Mouse (Mus musculus): ENCODE results near the gene Cldn10.

Gene Cldn10

GRCm38 (mm10) chr14:118864905-118865304 lies 77.2 kb downstream of the Cldn10 start:
- no peak for DNase-seq (ENCODE audit: low spot score in 2 of 2)

DNA sequence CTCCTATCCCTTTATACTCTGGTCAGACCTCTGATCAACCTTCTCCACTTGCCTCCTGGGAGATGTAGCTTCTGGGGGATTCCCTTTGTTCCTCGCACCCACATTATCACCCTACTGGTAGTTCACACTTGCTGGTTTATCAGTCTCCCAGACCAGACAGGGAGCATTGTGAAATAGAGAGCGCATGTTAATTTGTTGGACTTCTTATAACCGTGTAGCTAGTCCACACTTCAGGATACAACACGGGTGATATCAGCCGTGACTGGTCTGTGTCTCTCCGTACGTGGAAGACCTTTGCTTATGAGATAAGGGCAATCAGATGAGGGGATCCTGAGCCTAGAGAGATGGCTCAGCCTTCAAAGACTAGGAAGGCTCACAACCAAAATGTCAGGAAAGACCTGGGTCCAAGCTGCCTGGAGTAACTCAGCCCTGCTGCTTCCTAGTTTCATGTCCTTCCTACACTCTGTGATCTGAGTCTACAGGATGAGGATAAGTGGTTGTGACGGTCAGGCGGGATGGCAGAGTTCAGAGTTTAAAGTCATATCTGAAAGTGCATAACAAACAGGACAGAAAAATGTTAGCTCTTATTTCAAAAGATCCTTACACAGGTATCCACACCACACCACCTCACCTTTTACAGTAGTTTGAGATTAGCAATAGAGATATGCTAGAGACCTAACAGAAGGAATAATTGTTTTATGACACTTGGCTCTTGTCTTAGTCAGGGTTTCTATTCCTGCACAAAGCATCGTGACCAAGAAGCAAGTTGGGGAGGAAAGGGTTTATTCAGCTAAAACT lies 78.5 kb downstream of the Cldn10 start:
- no peak for DNase-seq (ENCODE audit: low spot score in 2 of 2)

DNA sequence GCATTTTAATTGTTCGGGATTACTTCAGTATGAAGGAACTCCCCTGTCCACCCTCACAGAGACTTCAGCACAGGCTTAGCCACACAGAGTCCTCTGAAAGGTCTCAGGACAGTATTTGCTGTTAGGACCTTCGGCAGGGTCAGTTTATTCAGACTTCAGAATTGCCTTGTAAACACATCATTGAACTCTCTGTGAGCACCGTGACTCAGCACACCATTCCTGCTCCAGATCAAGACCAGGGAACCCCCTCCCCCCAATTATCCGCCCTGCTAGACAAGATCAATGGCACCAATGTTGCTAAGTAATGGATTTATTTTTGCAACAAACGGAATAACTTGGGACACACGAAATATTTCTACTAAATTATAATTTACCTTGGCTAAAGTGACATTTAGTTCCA lies 79.7 kb downstream of the Cldn10 start:
- no peak for DNase-seq (ENCODE audit: low spot score in 2 of 2)

- DNase-seq (ENCODE audit: low spot score in 2 of 2): no peak
These were observed 80.5 kb downstream of the Cldn10 start for GRCm38 (mm10) chr14:118868102-118868724.

DNA sequence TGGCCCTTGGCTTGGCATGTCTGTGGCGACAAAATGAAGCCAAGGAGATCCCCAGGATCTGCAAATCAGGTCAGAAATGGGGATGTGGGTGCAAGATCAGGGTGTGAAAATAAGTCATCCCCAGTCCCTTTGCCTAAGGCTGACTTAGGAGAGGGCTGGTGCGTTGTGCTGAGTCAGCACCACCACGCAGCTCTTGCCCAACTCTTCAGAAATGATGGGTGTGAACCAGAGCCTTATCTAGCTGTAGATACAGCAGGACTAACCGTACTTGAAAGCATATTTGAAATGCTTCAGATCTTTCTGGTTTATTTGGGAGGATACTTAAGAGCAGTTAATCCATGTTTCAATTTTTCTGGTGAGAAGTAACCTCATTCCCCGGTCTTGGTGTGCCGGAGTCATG lies 82.0 kb downstream of the Cldn10 start:
- DNase-seq (ENCODE audit: low spot score in 2 of 2): no peak

- no peak for DNase-seq (ENCODE audit: low spot score in 2 of 2)
These were observed 86.4 kb downstream of the Cldn10 start for GRCm38 (mm10) chr14:118874126-118874525.

- no peak for DNase-seq (ENCODE audit: low spot score in 2 of 2)
These were observed 87.2 kb downstream of the Cldn10 start for GRCm38 (mm10) chr14:118874786-118875415.

DNA sequence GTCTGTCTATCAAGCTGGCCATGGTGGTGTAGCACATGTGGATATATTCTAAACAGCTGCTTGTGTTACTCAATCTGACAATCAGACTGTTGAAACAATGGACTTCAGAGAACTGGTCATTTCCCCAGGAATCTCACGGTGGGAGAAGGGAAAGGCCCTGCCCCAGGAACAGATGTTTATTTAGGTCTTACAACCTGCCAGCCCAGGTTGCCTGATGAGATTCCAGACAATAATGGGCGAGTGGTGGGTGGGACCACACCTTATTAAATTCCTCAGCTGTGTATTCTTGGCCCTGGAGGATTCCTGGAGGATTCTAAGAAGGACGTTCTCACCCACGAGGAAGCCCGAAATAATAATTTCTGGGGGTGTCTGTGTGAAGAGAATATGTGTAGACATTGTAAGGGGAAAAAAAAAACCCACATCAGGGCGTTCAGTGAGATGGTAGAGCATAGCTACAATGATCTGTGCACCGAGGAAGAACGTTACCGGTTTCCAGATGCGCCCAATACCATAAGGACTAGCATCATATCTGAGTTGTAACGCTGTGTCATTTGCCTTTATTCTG lies 90.7 kb downstream of the Cldn10 start:
- no peak for DNase-seq (ENCODE audit: low spot score in 2 of 2)

GRCm38 (mm10) chr14:118880696-118881095 lies 93.0 kb downstream of the Cldn10 start:
- no peak for DNase-seq (ENCODE audit: low spot score in 2 of 2)

GRCm38 (mm10) chr14:118883344-118884249 lies 95.9 kb downstream of the Cldn10 start:
- no peak for DNase-seq (ENCODE audit: low spot score in 2 of 2)

DNA sequence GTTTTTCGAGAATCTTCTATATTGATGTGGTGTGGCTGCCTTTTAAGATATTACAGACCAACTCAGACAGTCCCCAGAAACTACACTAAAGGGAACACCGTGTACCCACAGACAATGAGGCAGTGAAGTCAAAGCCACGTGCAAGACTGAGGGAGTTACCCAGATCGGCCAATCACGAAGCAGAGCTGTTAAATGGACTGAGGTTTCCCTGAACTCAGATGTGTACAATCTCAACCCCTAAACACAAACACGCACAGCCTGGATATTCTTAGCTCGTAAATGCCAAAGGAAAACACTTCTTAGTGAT lies 96.5 kb downstream of the Cldn10 start:
- DNase-seq (ENCODE audit: low spot score in 2 of 2): no peak

- DNase-seq (ENCODE audit: low spot score in 2 of 2): no peak
These were observed 102.4 kb downstream of the Cldn10 start for GRCm38 (mm10) chr14:118890101-118890500.

GRCm38 (mm10) chr14:118895228-118895627 lies 107.5 kb downstream of the Cldn10 start:
- DNase-seq (ENCODE audit: low spot score in 2 of 2): no peak

GRCm38 (mm10) chr14:118895655-118896054 lies 107.9 kb downstream of the Cldn10 start:
- no peak for DNase-seq (ENCODE audit: low spot score in 2 of 2)

DNA sequence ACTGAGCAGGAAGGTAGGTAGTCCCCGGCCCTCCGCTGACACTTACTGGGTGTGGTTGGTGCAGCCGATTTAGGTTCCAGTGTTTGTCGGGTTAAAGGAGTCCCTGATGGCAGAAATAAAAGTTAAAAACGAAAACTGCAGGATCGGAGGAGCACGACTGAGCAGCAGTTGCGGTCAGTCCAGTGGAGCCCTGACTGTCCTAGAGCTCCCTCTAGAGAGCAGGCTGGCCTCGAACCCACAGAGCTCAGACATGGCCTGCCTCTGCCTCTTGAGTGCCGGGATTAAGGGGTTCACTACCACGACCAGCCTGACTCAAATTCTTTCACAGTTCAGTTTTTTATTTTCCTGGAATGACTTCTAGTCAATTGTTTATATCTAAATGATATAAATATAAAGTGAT lies 112.2 kb downstream of the Cldn10 start:
- no peak for DNase-seq (ENCODE audit: low spot score in 2 of 2)

DNA sequence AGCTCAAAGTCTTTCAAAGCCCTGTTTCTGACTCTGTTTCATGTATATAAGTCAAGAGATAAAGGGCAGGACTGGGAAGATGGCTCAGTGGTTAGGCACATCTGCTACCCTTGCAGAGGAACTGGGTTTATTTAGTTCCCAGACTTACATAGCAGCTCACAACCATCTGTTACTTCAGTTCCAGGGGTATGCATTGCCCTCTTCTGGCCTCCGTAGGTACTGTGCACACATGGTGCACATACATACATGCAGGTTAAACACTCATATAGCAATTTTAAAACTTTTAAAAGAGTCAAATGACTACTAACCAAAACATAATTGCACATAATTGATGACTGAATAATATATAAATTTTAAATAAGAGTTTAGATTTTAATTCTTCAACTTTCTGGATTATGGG lies 113.2 kb downstream of the Cldn10 start:
- DNase-seq (ENCODE audit: low spot score in 2 of 2): no peak

DNA sequence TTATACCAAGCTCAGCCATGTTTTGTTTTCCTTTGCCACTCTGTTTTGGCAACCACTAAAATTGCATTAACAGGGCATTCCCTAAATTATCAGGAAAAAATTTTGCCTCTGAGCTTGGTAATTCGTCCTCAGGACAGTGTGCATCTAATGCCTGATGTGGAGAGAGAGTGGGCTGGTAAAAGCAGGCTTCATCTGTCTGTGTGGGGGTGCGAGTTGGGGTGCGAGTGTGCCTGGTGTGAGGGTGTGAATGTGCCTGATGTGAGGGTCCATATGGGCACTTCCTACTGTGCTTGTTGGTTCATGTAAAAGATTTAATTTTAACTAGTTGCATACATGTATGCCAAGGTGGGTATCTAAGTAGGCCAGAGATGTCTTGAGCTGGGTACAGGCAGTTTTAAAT lies 115.7 kb downstream of the Cldn10 start:
- no peak for DNase-seq (ENCODE audit: low spot score in 2 of 2)

- no peak for DNase-seq (ENCODE audit: low spot score in 2 of 2)
These were observed 116.3 kb downstream of the Cldn10 start for GRCm38 (mm10) chr14:118903867-118904562.

DNA sequence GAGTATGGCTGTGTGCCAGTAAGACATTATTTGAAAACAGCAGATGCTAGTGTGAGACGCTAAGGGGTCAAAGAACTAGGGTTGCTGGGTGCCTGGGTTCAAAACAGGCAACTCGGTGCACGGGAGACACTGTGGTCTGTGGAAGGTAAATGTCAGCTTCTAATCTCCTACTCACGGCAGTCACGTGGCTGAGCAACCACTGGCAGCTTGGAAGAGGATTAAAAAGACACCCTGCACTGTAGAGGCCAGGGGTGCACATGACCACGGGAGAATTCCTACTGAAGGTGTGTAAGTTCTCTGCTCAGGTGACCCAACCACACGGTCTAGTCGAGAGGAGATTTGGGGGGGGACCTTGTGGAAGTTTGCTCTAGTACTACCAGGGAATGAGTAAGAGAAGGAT lies 119.9 kb downstream of the Cldn10 start:
- no peak for DNase-seq (ENCODE audit: low spot score in 2 of 2)

- no peak for DNase-seq (ENCODE audit: low spot score in 2 of 2)
These were observed 122.2 kb downstream of the Cldn10 start for GRCm38 (mm10) chr14:118909872-118910271.

Measured in natural killer cell, adult 2 months (primary cell).